Mouse (Mus musculus) myocyte (in vitro differentiated cells): ENCODE results near the gene Lztr1. TPM values are rescaled to one million over a fixed set of nuclear protein-coding genes. Genes with fewer than 3 reads are reported as not detected.
"Not testable (repeated sequence)": the region's sequence is repeated elsewhere in the genome, so short reads cannot be mapped to it uniquely, and the experiment has no call there.

Source experiments
- H3K27me3 ChIP-seq: one replicate; pipeline ENCODE4 v1.6.1; 2011; ENCODE audit not compliant: control insufficient read depth, insufficient read depth, insufficient read length
- H3K36me3 ChIP-seq: one replicate; pipeline ENCODE4 v1.6.1; 2011; ENCODE audit not compliant: control insufficient read depth, insufficient read depth
- H3K4me2 ChIP-seq: one replicate; pipeline ENCODE4 v1.6.1; 2011; ENCODE audit warnings: low read depth, control low read depth
- H3K4me3 ChIP-seq: one replicate; pipeline ENCODE4 v1.5.1; 2011; ENCODE audit warnings: mild to moderate bottlenecking, control low read depth, moderate library complexity
- H3K79me2 ChIP-seq: one replicate; pipeline ENCODE4 v1.6.1; 2011; ENCODE audit not compliant: control insufficient read depth, insufficient read depth
- H3ac ChIP-seq: one replicate; pipeline ENCODE4 v1.6.1; 2011; ENCODE audit not compliant: control insufficient read depth, insufficient read length
- CEBPB ChIP-seq: IDR thresholded peaks from 2 replicates; pipeline ENCODE4 v1.6.1; 2011; ENCODE audit warnings: mild to moderate bottlenecking, moderate library complexity; ENCODE audit not compliant: poor library complexity, insufficient read depth, severe bottlenecking
- E2F4 ChIP-seq: IDR thresholded peaks from one replicate; pipeline ENCODE4 v1.6.1; 2011; ENCODE audit warnings: mild to moderate bottlenecking, control low read depth, moderate library complexity; ENCODE audit not compliant: insufficient read depth
- MAX ChIP-seq: IDR thresholded peaks from one replicate; pipeline ENCODE4 v1.6.1; 2011; ENCODE audit warnings: low read depth, mild to moderate bottlenecking, control low read depth
- MYOD1 ChIP-seq, 3 experiments: IDR thresholded peaks; one replicate each; pipeline ENCODE4 v1.6.1; 2011; ENCODE audit warnings: control low read depth in 2 of 3, low read depth in 2 of 3, mild to moderate bottlenecking in 2 of 3, moderate library complexity in 1 of 3; ENCODE audit not compliant: insufficient read length in 2 of 3, control insufficient read depth in 1 of 3
- MYOG ChIP-seq, 3 experiments: IDR thresholded peaks; one replicate each; pipeline ENCODE4 v1.6.1; 2011; ENCODE audit warnings: control low read depth in 2 of 3, low read depth in 2 of 3, mild to moderate bottlenecking in 2 of 3; ENCODE audit not compliant: insufficient read length in 2 of 3, control insufficient read depth in 1 of 3, insufficient read depth in 1 of 3
- POLR2A ChIP-seq: IDR thresholded peaks from one replicate; pipeline ENCODE4 v1.6.1; 2011; ENCODE audit warnings: low read depth, mild to moderate bottlenecking, control low read depth, moderate library complexity; ENCODE audit not compliant: insufficient read length
- POLR2AphosphoS2 ChIP-seq: IDR thresholded peaks from one replicate; pipeline ENCODE4 v1.6.1; 2011; ENCODE audit warnings: low read depth, control low read depth; ENCODE audit not compliant: insufficient read length
- REST ChIP-seq: IDR thresholded peaks from one replicate; pipeline ENCODE4 v1.6.1; 2011; ENCODE audit warnings: mild to moderate bottlenecking, control low read depth, moderate library complexity; ENCODE audit not compliant: insufficient read depth, insufficient read length
- SRF ChIP-seq: IDR thresholded peaks from one replicate; pipeline ENCODE4 v1.6.1; 2011; ENCODE audit warnings: low read depth; ENCODE audit not compliant: control insufficient read depth, insufficient read length
- TCF12 ChIP-seq: IDR thresholded peaks from one replicate; pipeline ENCODE4 v1.6.1; 2011; ENCODE audit warnings: mild to moderate bottlenecking, control low read depth; ENCODE audit not compliant: poor library complexity, insufficient read depth, severe bottlenecking
- TCF3 ChIP-seq: IDR thresholded peaks from one replicate; pipeline ENCODE4 v1.6.1; 2011; ENCODE audit warnings: low read depth, control low read depth; ENCODE audit not compliant: insufficient read length
- USF1 ChIP-seq: IDR thresholded peaks from one replicate; pipeline ENCODE4 v1.6.1; 2011; ENCODE audit warnings: low read depth, mild to moderate bottlenecking, control low read depth, moderate library complexity
- polyA plus RNA-seq: library from polyadenylated mRNA; unstranded; fragments of >200 nt; fragmentation: generic; extraction: Trizol; gene quantifications from one replicate; pipeline ENCODE4 v1.2.1, GENCODE M21; 2012; ENCODE audit warnings: missing spikeins

Lztr1 gene
- polyA plus RNA-seq, 1 experiment: 84.7 TPM

GRCm38 (mm10) chr16:17502681-17503080 is 5.8 kb upstream of the Lztr1 start:
- Histone ChIP-seq H3K27me3 (peaks cover 64% of the 10 kb centered on the region), H3ac (no peak overlapping the region), H3K4me2 (no peak overlapping the region), H3K36me3 (no peaks in the 10 kb centered on the region), H3K79me2 (no peaks in the 10 kb centered on the region), H3K4me3 (no peak overlapping the region)
- TF ChIP-seq TCF3 (no peak), CEBPB (no peak), USF1 (no peak), SRF (no peak), MYOD1 (IDR thresholded peaks at IDR 0.05; ENCODE audit: control insufficient read depth in 1 of 3, insufficient read length in 2 of 3, low read depth in 2 of 3) (no peak), E2F4 (no peak), MYOG (IDR thresholded peaks at IDR 0.05; ENCODE audit: control insufficient read depth in 1 of 3, insufficient read depth in 1 of 3, insufficient read length in 2 of 3, low read depth in 2 of 3) (no peak), MAX (no peak), TCF12 (no peak), POLR2A (no peak), POLR2AphosphoS2 (no peak), REST (no peak)

GRCm38 (mm10) chr16:17507018-17507552 is 1.4 kb upstream of the Lztr1 start:
- TF ChIP-seq MYOD1 (IDR thresholded peaks at IDR 0.05; ENCODE audit: control insufficient read depth in 1 of 3, insufficient read length in 2 of 3, low read depth in 2 of 3) (peak in 2 of 3 experiments; percentile 73 to 74), SRF (no peak), CEBPB (no peak), MAX (no peak), POLR2AphosphoS2 (no peak), E2F4 (no peak), REST (no peak), TCF3 (peak; percentile 41), MYOG (IDR thresholded peaks at IDR 0.05; ENCODE audit: control insufficient read depth in 1 of 3, insufficient read depth in 1 of 3, insufficient read length in 2 of 3, low read depth in 2 of 3) (peak in 2 of 3 experiments; percentile 71 to 83), TCF12 (no peak)
- Histone ChIP-seq H3ac (no peak overlapping the region), H3K79me2 (peaks cover 20% of the 10 kb centered on the region), H3K4me3 (no peak overlapping the region), H3K36me3 (peaks cover 5% of the 10 kb centered on the region), H3K4me2 (no peak overlapping the region), H3K27me3 (peaks cover 37% of the 10 kb centered on the region)

GRCm38 (mm10) chr16:17508031-17508430 is 457 bp upstream of the Lztr1 start:
- H3K4me3 ChIP-seq: peak overlapping the region; percentile 78

GRCm38 (mm10) chr16:17509240-17509597 is 731 bp downstream of the Lztr1 start:
- Histone ChIP-seq H3ac (peak overlapping the region; percentile 26), H3K27me3 (peaks cover 20% of the 10 kb centered on the region), H3K4me2 (peak overlapping the region; percentile 87), H3K36me3 (peaks cover 19% of the 10 kb centered on the region), H3K4me3 (peak overlapping the region; percentile 78), H3K79me2 (peaks cover 20% of the 10 kb centered on the region)
- TF ChIP-seq CEBPB: no peak
- no peak for TF ChIP-seq E2F4
- no peak for TF ChIP-seq POLR2A
- no peak for TF ChIP-seq POLR2AphosphoS2
- TF ChIP-seq TCF12: no peak
- no peak for TF ChIP-seq REST
- TF ChIP-seq TCF3: no peak
- no peak for TF ChIP-seq MYOD1 (IDR thresholded peaks at IDR 0.05; ENCODE audit: control insufficient read depth in 1 of 3, insufficient read length in 2 of 3, low read depth in 2 of 3)
- no peak for TF ChIP-seq MYOG (IDR thresholded peaks at IDR 0.05; ENCODE audit: control insufficient read depth in 1 of 3, insufficient read depth in 1 of 3, insufficient read length in 2 of 3, low read depth in 2 of 3)

More at GRCm38 (mm10) chr16:17508031-17508430, 457 bp upstream of the Lztr1 start:
- Histone ChIP-seq H3K27me3 (peaks cover 27% of the 10 kb centered on the region), H3K4me2 (peak overlapping the region; percentile 63), H3ac (peak overlapping the region; percentile 26), H3K79me2 (peaks cover 20% of the 10 kb centered on the region)
- not testable (repeated sequence) for H3K36me3 ChIP-seq

- Histone ChIP-seq H3ac (no peak overlapping the region), H3K27me3 (peaks cover 14% of the 10 kb centered on the region), H3K4me2 (peak overlapping the region; percentile 87), H3K36me3 (peaks cover 20% of the 10 kb centered on the region), H3K4me3 (peak overlapping the region; percentile 78), H3K79me2 (peaks cover 20% of the 10 kb centered on the region)
- TF ChIP-seq MYOG (IDR thresholded peaks at IDR 0.05; ENCODE audit: control insufficient read depth in 1 of 3, insufficient read depth in 1 of 3, insufficient read length in 2 of 3, low read depth in 2 of 3) (no peak), SRF (no peak), TCF12 (no peak), MYOD1 (IDR thresholded peaks at IDR 0.05; ENCODE audit: control insufficient read depth in 1 of 3, insufficient read length in 2 of 3, low read depth in 2 of 3) (no peak), TCF3 (no peak), MAX (no peak)
These were observed 1.7 kb downstream of the Lztr1 start for GRCm38 (mm10) chr16:17510143-17510542.
